Mouse (Mus musculus) MN1 (cell line): ENCODE measurements at regions not wholly inside any gene's neighbourhood (a gene's known extent, or its start where the extent isn't known, plus 50 kb on each side); places are given as distances from the start of the nearest gene placed in this dataset.

ENCODE experiments used
- DNase-seq: peaks from one replicate; pipeline ENCODE4 v3.0.0-alpha.2; 2016; ENCODE audit warnings: low spot score

GRCm38 (mm10) chr3:52859848-52860247 is 157.2 kb downstream of the Cog6 start:
- no peak for DNase-seq

GRCm38 (mm10) chr3:52859266-52859825 is 157.7 kb downstream of the Cog6 start:
- no peak for DNase-seq

GRCm38 (mm10) chr3:52858259-52858658 is 158.8 kb downstream of the Cog6 start:
- DNase-seq, result no peak

GRCm38 (mm10) chr3:52857076-52857475 is 160.0 kb downstream of the Cog6 start:
- no peak for DNase-seq

GRCm38 (mm10) chr3:52854560-52854959 is 162.5 kb downstream of the Cog6 start:
- DNase-seq, result no peak

GRCm38 (mm10) chr3:52853126-52853525 is 163.9 kb downstream of the Cog6 start:
- no peak for DNase-seq

- DNase-seq, result no peak
Measured at GRCm38 (mm10) chr3:52845166-52845565, 171.9 kb downstream of the Cog6 start.

GRCm38 (mm10) chr3:52843998-52844397 is 173.0 kb downstream of the Cog6 start:
- peak; percentile 12 for DNase-seq

GRCm38 (mm10) chr3:52842866-52843425 is 174.1 kb downstream of the Cog6 start:
- no peak for DNase-seq

GRCm38 (mm10) chr3:52840160-52840953 is 176.7 kb downstream of the Cog6 start:
- no peak for DNase-seq

GRCm38 (mm10) chr3:52838020-52838419 is 179.0 kb downstream of the Cog6 start:
- no peak for DNase-seq

- DNase-seq, result no peak
Measured at GRCm38 (mm10) chr3:52837527-52837926, 179.5 kb downstream of the Cog6 start.

GRCm38 (mm10) chr3:52836780-52837179 is 180.3 kb downstream of the Cog6 start:
- no peak for DNase-seq

GRCm38 (mm10) chr3:52832421-52832820 is 184.6 kb downstream of the Cog6 start:
- no peak for DNase-seq

GRCm38 (mm10) chr3:52831986-52832385 is 185.1 kb downstream of the Cog6 start:
- DNase-seq, result no peak

GRCm38 (mm10) chr3:52830101-52830500 is 186.9 kb downstream of the Cog6 start:
- no peak for DNase-seq

GRCm38 (mm10) chr3:52829069-52829468 is 188.0 kb downstream of the Cog6 start:
- DNase-seq, result no peak

- no peak for DNase-seq
Measured at GRCm38 (mm10) chr3:52828473-52828872, 188.6 kb downstream of the Cog6 start.

GRCm38 (mm10) chr3:52822848-52823247 is 194.2 kb downstream of the Cog6 start:
- DNase-seq, result no peak

- no peak for DNase-seq
Measured at GRCm38 (mm10) chr3:52821450-52821849, 195.6 kb downstream of the Cog6 start.

- DNase-seq, result no peak
Measured at GRCm38 (mm10) chr3:52818401-52818800, 198.6 kb downstream of the Cog6 start.

GRCm38 (mm10) chr3:52817416-52817815 is 199.6 kb downstream of the Cog6 start:
- no peak for DNase-seq

GRCm38 (mm10) chr3:52815497-52815896 is 201.5 kb downstream of the Cog6 start:
- DNase-seq, result no peak
